Mouse (Mus musculus): ENCODE measurements around the gene 1700007K13Rik. TPM values are rescaled to one million over a fixed set of nuclear protein-coding genes. Genes with fewer than 3 reads are reported as not detected.

1700007K13Rik gene
- polyA plus RNA-seq, 1 experiment from 2014 or later = 1.9 TPM

DNA sequence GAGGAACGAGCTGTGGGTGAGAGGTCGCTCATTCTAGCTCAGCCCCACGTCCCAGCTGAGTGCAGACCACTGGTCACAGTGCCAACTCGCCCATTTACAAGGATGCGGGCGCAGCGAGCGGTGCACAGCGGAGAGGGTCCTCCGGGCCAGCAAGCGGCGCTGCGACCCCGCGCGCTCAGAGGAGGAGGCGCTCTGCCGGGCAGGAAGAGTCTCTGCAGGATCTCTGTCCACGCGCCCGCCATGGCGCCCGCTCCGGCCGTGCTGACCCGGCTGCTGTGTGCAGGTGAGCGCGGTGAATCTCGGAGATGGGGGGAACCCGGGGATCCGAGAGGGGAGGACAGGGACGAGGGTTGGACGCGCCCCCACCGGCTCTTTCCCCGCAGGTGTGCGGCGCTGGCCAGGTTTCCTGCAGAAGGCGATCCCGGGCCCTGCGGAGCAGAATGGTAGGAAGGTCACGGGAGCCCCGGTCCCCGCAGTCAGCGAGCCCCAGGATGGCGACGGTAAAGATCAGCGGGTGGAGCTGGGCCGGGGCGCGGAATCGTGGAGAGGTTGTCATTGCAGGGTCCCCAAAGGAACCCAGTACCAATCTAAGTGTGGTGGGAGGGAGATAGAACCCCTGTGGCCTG lies 1.8 kb upstream of the 1700007K13Rik start, which contains the start of gene Mrps2:
Gene Mrps2, plus strand, starts transcription at position 207 of the 626 bp plus-strand sequence.
- ATAC-seq (ENCODE audit: borderline replicate concordance, extremely low read depth, low FRiP score, low TSS enrichment) = peak; percentile 92
- H3K36me3 ChIP-seq = peaks cover 40% of the 10 kb centered on the region
- peaks cover 4% of the 10 kb centered on the region for H3K9me3 ChIP-seq
- H3K9ac ChIP-seq = peak within 1 kb of the TSS; percentile 97
- H3K4me3 ChIP-seq = peak within 1 kb of the TSS; percentile 86
- H3K27me3 ChIP-seq = peaks cover 6% of the 10 kb centered on the region; the same call in 1 of the 2 replicates
- H3K27ac ChIP-seq = no peak within 1 kb of the TSS
- WGBS = under 1% methylated on average over 52 of the region's 52 CpGs
- peak within 1 kb of the TSS; percentile 68 for H3K4me2 ChIP-seq
- peaks cover 17% of the 10 kb centered on the region for H3K4me1 ChIP-seq

DNA sequence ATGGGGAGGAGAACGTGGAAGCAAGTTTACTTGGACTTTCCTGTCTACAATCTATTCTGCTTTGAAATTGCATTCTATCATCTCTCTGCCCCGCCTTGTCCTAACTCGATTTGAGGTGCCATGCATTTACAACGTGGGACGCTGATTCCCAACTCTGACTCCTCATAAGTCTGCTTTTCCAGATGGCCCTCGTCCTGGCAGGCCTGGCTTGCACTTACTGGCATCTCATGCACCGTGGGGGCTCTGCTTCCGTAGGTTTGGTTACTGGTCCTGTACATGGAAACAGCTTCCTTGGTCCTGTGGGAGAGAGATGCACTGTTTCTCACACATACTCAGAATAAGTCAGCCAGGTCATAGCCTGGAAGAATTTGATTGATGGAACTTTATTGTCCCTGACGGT lies 1.2 kb downstream of the 1700007K13Rik start:
- no peaks in the 10 kb centered on the region for H3K9me3 ChIP-seq
- no peak overlapping the region for H3K4me2 ChIP-seq
- 75% methylated on average over 9 of the region's 9 CpGs for WGBS
- ATAC-seq (ENCODE audit: borderline replicate concordance, extremely low read depth, low FRiP score, low TSS enrichment) = no peak
- no peak overlapping the region for H3K27ac ChIP-seq
- no peak overlapping the region for H3K4me3 ChIP-seq
- peaks cover 10% of the 10 kb centered on the region for H3K36me3 ChIP-seq
- no peak overlapping the region for H3K9ac ChIP-seq
- peaks cover 6% of the 10 kb centered on the region; the same call in 1 of the 2 replicates for H3K27me3 ChIP-seq
- H3K4me1 ChIP-seq = peaks cover 17% of the 10 kb centered on the region

DNA sequence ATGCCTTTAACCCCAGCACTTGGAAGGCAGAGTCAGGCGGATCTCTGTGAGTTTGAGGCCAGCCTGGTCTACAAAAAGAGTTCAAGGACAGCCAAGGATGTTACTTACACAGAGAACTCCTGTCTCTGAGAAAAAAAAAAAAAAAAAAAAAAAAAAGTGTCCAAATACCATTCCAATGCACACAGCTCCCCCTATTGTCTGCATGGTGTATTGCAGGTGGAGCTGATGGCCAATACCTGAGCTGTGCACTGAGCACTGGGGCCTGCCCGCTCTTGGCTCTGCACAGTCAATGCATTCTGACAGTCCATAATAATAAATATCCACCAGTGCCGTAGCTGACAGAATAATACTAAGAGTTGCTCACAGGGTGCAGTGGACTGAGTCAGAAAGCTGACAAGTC lies 2.2 kb downstream of the 1700007K13Rik start:
- Histone ChIP-seq H3K4me1 (peaks cover 16% of the 10 kb centered on the region), H3K4me3 (no peak overlapping the region), H3K27ac (no peak overlapping the region), H3K4me2 (no peak overlapping the region), H3K36me3 (no peaks in the 10 kb centered on the region), H3K9ac (no peak overlapping the region), H3K27me3 (peaks cover 6% of the 10 kb centered on the region; the same call in 1 of the 2 replicates), H3K9me3 (no peaks in the 10 kb centered on the region)
- WGBS = 26% methylated on average over 3 of the region's 3 CpGs
- ATAC-seq (ENCODE audit: borderline replicate concordance, extremely low read depth, low FRiP score, low TSS enrichment) = no peak

DNA sequence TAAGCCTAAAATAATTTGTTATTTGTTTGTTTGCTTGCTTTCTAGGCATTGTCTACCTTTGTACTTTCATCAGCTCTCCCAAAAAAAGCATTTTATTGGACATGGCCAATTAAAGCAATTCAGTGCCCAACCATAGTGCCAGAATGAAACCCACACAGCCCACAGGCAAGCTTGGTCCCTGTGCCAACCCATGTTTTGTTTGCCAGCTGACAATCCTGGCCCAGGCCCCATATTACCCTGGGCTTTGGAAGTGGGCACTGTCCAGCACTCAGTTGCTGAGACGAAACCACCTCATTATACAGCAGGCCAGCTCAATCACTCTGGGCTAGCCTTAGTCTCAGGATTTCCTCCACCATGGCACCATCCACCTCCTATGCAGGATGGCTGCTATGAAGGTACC lies 9.5 kb downstream of the 1700007K13Rik start:
- Histone ChIP-seq H3K27ac (no peak overlapping the region), H3K4me1 (no peaks in the 10 kb centered on the region), H3K9me3 (no peaks in the 10 kb centered on the region), H3K36me3 (peaks cover 7% of the 10 kb centered on the region; the same call in 1 of the 2 replicates), H3K4me3 (no peak overlapping the region), H3K9ac (no peak overlapping the region), H3K27me3 (no peaks in the 10 kb centered on the region), H3K4me2 (no peak overlapping the region)
- ATAC-seq (ENCODE audit: borderline replicate concordance, extremely low read depth, low FRiP score, low TSS enrichment) = no peak
- WGBS = 58% methylated on average over 1 of the region's 1 CpGs

DNA sequence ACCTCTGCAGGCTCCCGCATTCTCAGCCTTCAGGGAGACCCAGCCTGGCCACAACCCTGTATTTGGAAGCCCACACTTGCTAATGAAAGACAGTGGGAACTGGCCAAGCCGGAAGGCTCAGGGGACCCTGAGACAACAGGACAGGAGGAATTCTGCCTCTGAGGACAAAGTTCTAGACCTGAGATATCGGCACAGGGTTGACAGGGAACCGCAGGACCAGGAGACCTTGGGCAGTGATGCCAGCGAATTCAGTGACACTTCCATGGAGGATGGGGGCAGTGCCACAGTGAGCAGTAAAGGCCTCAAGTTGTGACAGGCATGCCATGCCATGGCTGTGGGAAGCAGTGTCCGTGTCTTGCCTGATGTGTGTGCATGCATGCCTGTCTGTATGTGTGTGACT lies 12.6 kb downstream of the 1700007K13Rik start:
- 83% methylated on average over 6 of the region's 6 CpGs for WGBS
- Histone ChIP-seq H3K36me3 (peaks cover 13% of the 10 kb centered on the region; the same call in 1 of the 2 replicates), H3K4me1 (no peaks in the 10 kb centered on the region), H3K9ac (no peak overlapping the region), H3K27me3 (no peaks in the 10 kb centered on the region), H3K27ac (no peak overlapping the region), H3K4me2 (no peak overlapping the region), H3K4me3 (no peak overlapping the region), H3K9me3 (no peaks in the 10 kb centered on the region)
- ATAC-seq (ENCODE audit: borderline replicate concordance, extremely low read depth, low FRiP score, low TSS enrichment) = no peak

DNA sequence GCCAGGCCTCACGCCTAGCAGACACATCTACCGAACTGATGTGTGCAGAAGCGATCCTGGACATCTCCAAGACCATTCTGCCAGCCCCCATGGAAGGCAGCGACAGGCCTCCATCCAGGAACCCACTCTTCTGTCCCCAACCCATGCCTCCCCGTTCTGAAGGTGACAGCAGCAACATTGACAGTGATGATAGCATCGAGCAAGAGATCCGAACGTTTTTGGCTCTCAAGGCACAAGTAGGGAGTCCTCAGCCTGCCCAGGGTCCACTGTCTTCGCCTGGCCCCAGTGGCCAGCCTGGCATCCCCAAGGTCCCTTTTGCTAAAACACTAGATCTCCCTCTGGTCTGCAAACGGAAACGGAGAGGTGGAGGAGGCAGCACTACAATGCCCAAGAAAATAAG lies 14.5 kb downstream of the 1700007K13Rik start:
- Histone ChIP-seq H3K4me2 (no peak overlapping the region), H3K4me1 (peaks cover 7% of the 10 kb centered on the region; the same call in 1 of the 2 replicates), H3K36me3 (peaks cover 13% of the 10 kb centered on the region; the same call in 1 of the 2 replicates), H3K27ac (no peak overlapping the region), H3K9me3 (no peaks in the 10 kb centered on the region), H3K27me3 (no peaks in the 10 kb centered on the region), H3K4me3 (no peak overlapping the region), H3K9ac (no peak overlapping the region)
- 82% methylated on average over 11 of the region's 11 CpGs for WGBS
- no peak for ATAC-seq (ENCODE audit: borderline replicate concordance, extremely low read depth, low FRiP score, low TSS enrichment)

DNA sequence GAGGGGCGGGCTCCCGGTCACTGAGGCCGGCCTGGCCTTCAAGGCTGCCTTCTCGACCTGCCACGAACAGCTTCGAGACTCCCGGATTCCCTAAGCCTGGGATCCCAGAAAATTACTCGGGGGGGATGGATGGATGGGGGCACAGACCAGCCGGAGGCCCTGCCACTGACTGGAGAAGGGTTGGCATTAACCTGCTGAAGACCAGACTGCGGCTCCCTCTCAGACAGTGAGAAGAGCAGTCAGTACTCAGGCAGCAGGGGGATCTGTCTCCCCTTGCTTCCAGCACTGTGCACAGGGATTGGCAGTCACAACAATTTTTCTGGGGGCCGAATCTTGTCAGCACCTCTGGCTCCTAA lies 18.8 kb downstream of the 1700007K13Rik start:
- peaks cover 12% of the 10 kb centered on the region; the same call in 1 of the 2 replicates for H3K4me1 ChIP-seq
- H3K27me3 ChIP-seq = no peaks in the 10 kb centered on the region
- peak overlapping the region; percentile 90 for H3K27ac ChIP-seq
- peaks cover 13% of the 10 kb centered on the region; the same call in 1 of the 2 replicates for H3K36me3 ChIP-seq
- peak overlapping the region; percentile 98 for H3K4me2 ChIP-seq
- H3K9me3 ChIP-seq = no peaks in the 10 kb centered on the region
- peak overlapping the region; percentile 84 for H3K9ac ChIP-seq
- ATAC-seq (ENCODE audit: borderline replicate concordance, extremely low read depth, low FRiP score, low TSS enrichment) = peak; percentile 28; the same call in 1 of the 2 replicates
- H3K4me3 ChIP-seq = peak overlapping the region; percentile 76
- WGBS = 8% methylated on average over 11 of the region's 11 CpGs

DNA sequence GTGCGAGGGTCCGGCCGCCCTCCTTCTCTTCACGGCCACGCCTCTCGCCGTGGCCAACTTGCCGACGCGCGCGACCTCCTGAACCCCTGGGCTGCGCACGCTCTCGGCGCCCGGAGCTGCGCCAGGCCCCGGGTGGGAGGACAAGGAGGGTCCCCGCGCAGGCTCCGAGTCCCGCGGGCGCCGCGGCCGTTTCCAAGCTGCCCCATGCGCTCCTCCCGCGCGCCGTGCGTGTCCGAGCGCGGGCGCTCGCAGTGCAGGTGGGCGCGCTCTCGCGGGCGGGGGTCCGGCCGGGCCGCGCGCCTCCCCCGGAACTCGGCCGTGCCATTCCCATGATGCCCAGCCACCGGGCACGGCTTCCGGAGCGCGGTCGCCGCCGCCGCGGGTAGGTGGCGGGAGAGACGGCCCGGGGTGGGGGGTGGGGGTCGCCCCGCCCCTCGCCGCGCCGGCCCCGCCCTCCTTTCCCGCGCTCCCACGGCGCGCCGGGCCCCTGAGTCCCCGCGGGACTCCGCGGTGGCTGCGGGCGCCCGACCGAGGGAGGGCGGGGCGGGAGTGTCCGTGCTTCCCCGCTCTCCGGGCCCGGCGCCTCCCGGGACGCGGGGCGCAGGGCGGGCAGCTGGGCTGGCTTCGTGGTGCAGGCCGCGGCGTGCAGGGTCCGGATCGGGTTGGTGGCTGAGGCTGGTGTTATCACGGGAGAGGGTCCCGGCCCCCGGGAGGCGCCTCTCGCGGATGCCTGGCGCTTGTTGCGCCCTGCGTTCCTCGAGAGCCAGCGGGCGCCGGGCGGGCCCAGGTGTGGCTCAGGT lies 19.4 kb downstream of the 1700007K13Rik start, which contains the start of gene Ppp1r26:
Gene Ppp1r26, plus strand, starts transcription at position 286 of the 800 bp plus-strand sequence.
- peak; percentile 74 for ATAC-seq (ENCODE audit: borderline replicate concordance, extremely low read depth, low FRiP score, low TSS enrichment)
- H3K4me1 ChIP-seq = peaks cover 12% of the 10 kb centered on the region; the same call in 1 of the 2 replicates
- under 1% methylated on average over 103 of the region's 118 CpGs for WGBS

DNA sequence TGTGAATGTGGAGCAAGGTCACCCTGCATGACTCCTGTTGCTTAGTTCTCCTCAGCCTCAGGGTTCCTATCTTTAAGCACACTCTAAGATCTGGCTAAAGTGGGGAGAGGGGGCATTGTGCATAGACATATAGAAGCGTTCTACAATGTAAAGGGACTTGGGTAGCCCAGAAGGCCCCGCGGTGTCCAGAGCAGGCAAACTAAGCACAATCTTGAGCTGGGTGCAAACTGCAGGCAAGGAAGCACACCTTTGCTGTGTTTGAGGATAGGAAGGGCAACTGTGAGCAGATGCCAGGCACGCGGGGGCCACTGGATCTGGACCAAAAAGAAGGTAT lies 20.0 kb downstream of the 1700007K13Rik start:
- Histone ChIP-seq H3K9me3 (no peaks in the 10 kb centered on the region), H3K27me3 (no peaks in the 10 kb centered on the region), H3K27ac (peak overlapping the region; percentile 90), H3K9ac (peak overlapping the region; percentile 84), H3K36me3 (0 out of 2 replicates have a peak, but pooled peaks cover 4% of the 10 kb centered on the region), H3K4me1 (peaks cover 12% of the 10 kb centered on the region; the same call in 1 of the 2 replicates), H3K4me3 (peak overlapping the region; percentile 76), H3K4me2 (peak overlapping the region; percentile 98)
- WGBS = 3% methylated on average over 5 of the region's 5 CpGs
- ATAC-seq (ENCODE audit: borderline replicate concordance, extremely low read depth, low FRiP score, low TSS enrichment) = no peak

More for the DNA sequence above, 19.4 kb downstream of the 1700007K13Rik start, which contains the start of gene Ppp1r26:
- Histone ChIP-seq H3K9ac (peak within 1 kb of the TSS; percentile 84), H3K36me3 (peaks cover 7% of the 10 kb centered on the region; the same call in 1 of the 2 replicates), H3K4me3 (peak within 1 kb of the TSS; percentile 76), H3K9me3 (no peaks in the 10 kb centered on the region), H3K27me3 (no peaks in the 10 kb centered on the region), H3K4me2 (peak within 1 kb of the TSS; percentile 98), H3K27ac (peak within 1 kb of the TSS; percentile 90)

DNA sequence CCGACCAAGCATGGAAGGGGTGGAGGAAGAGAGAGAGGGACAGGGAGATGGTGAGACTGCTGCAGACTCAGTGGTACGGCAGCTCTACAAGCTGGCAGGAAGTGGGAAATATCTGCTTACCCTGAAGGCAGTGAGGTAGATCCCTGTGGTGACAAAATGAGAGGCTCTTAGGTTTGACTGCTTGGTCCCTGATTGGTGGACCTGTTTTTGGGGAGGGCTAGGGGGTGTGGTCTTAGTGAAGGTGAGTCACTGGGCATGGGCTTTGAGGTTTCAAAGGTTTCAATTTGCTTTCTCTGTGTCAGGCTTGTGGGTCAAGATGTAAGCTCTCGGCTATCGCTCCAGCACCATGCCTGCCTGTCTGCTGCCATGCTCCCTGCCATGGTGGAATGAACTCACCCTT lies 21.1 kb downstream of the 1700007K13Rik start:
- Histone ChIP-seq H3K9me3 (no peaks in the 10 kb centered on the region), H3K4me1 (peaks cover 12% of the 10 kb centered on the region; the same call in 1 of the 2 replicates), H3K36me3 (no peaks in the 10 kb centered on the region), H3K27ac (no peak overlapping the region), H3K27me3 (no peaks in the 10 kb centered on the region), H3K4me3 (no peak overlapping the region), H3K4me2 (no peak overlapping the region), H3K9ac (no peak overlapping the region)
- WGBS = 77% methylated on average over 4 of the region's 4 CpGs
- ATAC-seq (ENCODE audit: borderline replicate concordance, extremely low read depth, low FRiP score, low TSS enrichment) = no peak

DNA sequence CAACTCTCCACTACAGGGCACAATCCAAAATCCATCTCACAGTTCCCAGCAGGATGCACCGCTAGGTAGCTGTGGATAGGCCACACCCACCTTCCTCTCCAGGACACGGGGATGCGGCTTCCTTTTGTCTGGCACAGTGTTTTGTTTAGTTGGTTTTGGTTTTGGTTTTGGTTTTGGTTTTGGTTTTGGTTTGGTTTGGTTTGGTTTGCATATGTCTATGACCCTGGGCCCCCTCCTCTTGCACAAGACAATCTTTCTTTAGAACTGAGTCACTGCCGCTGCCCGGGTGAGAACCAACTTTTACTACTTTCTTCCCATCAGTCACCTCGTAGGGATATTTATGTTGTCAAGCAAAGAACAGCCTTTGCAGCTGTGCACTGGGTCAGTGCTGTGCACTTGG lies 25.3 kb downstream of the 1700007K13Rik start:
- H3K27me3 ChIP-seq = no peaks in the 10 kb centered on the region
- H3K4me3 ChIP-seq = no peak overlapping the region
- ATAC-seq (ENCODE audit: borderline replicate concordance, extremely low read depth, low FRiP score, low TSS enrichment) = no peak
- H3K9ac ChIP-seq = no peak overlapping the region
- no peaks in the 10 kb centered on the region for H3K4me1 ChIP-seq
- WGBS = 58% methylated on average over 6 of the region's 6 CpGs
- no peaks in the 10 kb centered on the region for H3K9me3 ChIP-seq
- H3K27ac ChIP-seq = no peak overlapping the region
- no peak overlapping the region for H3K4me2 ChIP-seq
- H3K36me3 ChIP-seq = no peaks in the 10 kb centered on the region

DNA sequence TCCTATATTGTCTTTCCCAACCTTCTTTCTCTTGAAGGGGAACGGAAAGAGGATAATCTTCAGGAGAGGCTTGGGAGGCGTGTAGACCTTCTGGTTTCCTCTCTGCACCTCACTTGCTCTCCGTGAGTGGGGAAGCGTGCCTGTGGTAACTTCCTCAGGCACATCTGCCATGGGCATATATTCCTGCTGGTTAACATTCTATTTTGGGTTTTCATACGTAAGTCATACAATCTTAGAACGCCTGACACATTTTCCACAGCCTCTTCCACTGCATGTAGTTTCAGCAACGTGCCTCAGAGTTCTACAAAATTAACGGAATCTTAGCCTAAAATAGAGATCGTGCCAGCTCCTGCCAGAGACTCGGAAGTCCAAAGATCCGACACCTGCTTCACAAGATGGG lies 30.7 kb downstream of the 1700007K13Rik start:
- 82% methylated on average over 11 of the region's 11 CpGs for WGBS
- H3K9ac ChIP-seq = no peak overlapping the region

More for the DNA sequence above, 30.7 kb downstream of the 1700007K13Rik start:
- no peak overlapping the region for H3K27ac ChIP-seq
- no peak for ATAC-seq (ENCODE audit: borderline replicate concordance, extremely low read depth, low FRiP score, low TSS enrichment)
- H3K4me1 ChIP-seq = peaks cover 16% of the 10 kb centered on the region
- H3K4me2 ChIP-seq = no peak overlapping the region
- H3K36me3 ChIP-seq = no peaks in the 10 kb centered on the region
- H3K9me3 ChIP-seq = no peaks in the 10 kb centered on the region
- no peaks in the 10 kb centered on the region for H3K27me3 ChIP-seq
- H3K4me3 ChIP-seq = no peak overlapping the region

Measured in lung, embryonic 15.5 days (tissue).